Comparison of ENCODE assay signal across 13 mouse cellular contexts in genomic region chr11:120296305-120297144, GRCm38 (mm10). TPM values are rescaled to one million over a fixed set of nuclear protein-coding genes. Genes with fewer than 3 reads are reported as not detected.
DNase-seq lines count a peak whose midpoint lies in the region; ATAC-seq and TF ChIP-seq lines count a peak whose summit lies in the region.
"Had no signal": no experiment of that assay in that cellular context is flagged by ENCODE, and none has a peak within 500 bp of the region (broad histone marks: within the 10 kb centered on the region; RNA-seq: fewer than 3 reads in every experiment).

No protein-coding gene starts in this region.

- DNase-seq in kidney, postnatal 14 days: no peak
- peak; percentile 39 for DNase-seq in forebrain, embryonic 14.5 days (ENCODE audit: low spot score)
- no peak for DNase-seq in natural killer cell, adult 2 months (ENCODE audit: low spot score in 2 of 2)
- DNase-seq in urinary bladder, postnatal 25 days (ENCODE audit: low spot score): no peak
- DNase-seq: adrenal gland, postnatal 10 days; cerebellum, adult 9-11 months; kidney, adult 11 months; right cerebral cortex, postnatal 4 days had no signal

- peaks cover 57% of the 10 kb centered on the region for H3K4me1 ChIP-seq in kidney, embryonic 15.5 days
- no peaks in the 10 kb centered on the region for H3K4me1 ChIP-seq in cortical plate, adult 2 months (ENCODE audit: control insufficient read depth, insufficient read depth, low read length)
- peaks cover 16% of the 10 kb centered on the region; the same call in 1 of the 2 replicates for H3K4me1 ChIP-seq in forebrain, embryonic 14.5 days (ENCODE audit: control insufficient read depth, insufficient read depth, low read length)
- peaks cover 53% of the 10 kb centered on the region for H3K4me1 ChIP-seq in midbrain, embryonic 12.5 days

- no peaks in the 10 kb centered on the region for H3K9me3 ChIP-seq in kidney, embryonic 15.5 days (replicated peaks)
- H3K9me3 ChIP-seq in forebrain, embryonic 14.5 days (replicated peaks; ENCODE audit: control insufficient read depth, low read length): no peaks in the 10 kb centered on the region
- H3K9me3 ChIP-seq in midbrain, embryonic 12.5 days: no peaks in the 10 kb centered on the region
- H3K9me3 ChIP-seq: megakaryocyte, embryonic 14.5 days had no signal

- TF ChIP-seq CTCF in cortical plate, adult 2 months (IDR thresholded peaks at IDR 0.05; ENCODE audit: extremely low read depth, insufficient read depth, low read length): no peak

- no peak overlapping the region for H3K4me2 ChIP-seq in kidney, embryonic 15.5 days
- H3K4me2 ChIP-seq in forebrain, embryonic 14.5 days (ENCODE audit: low read length): no peak overlapping the region
- H3K4me2 ChIP-seq in midbrain, embryonic 12.5 days (replicated peaks): no peak overlapping the region

- H3K27me3 ChIP-seq in kidney, embryonic 15.5 days: no peaks in the 10 kb centered on the region
- no peaks in the 10 kb centered on the region for H3K27me3 ChIP-seq in forebrain, embryonic 14.5 days (replicated peaks; ENCODE audit: control insufficient read depth, insufficient read depth, low read length)
- no peaks in the 10 kb centered on the region for H3K27me3 ChIP-seq in midbrain, embryonic 12.5 days

- H3K4me3 ChIP-seq in kidney, embryonic 15.5 days (replicated peaks): no peak overlapping the region
- no peak overlapping the region for H3K4me3 ChIP-seq in cortical plate, adult 2 months (ENCODE audit: insufficient read depth, low read length)
- no peak overlapping the region for H3K4me3 ChIP-seq in forebrain, embryonic 14.5 days (ENCODE audit: low read depth, low read length)
- no peak overlapping the region for H3K4me3 ChIP-seq in midbrain, embryonic 12.5 days
- H3K4me3 ChIP-seq: megakaryocyte, embryonic 14.5 days had no signal

- no peak overlapping the region for H3K9ac ChIP-seq in kidney, embryonic 15.5 days
- H3K9ac ChIP-seq in forebrain, embryonic 14.5 days (ENCODE audit: low read length): no peak overlapping the region
- H3K9ac ChIP-seq in midbrain, embryonic 12.5 days (replicated peaks): peak overlapping the region; percentile 28; the same call in 1 of the 2 replicates

- ATAC-seq in kidney, embryonic 15.5 days (replicated peaks; ENCODE audit: low FRiP score): 0 out of 2 replicates have a peak, but pooled peaks have one; percentile 27
- ATAC-seq in forebrain, embryonic 14.5 days: no peak
- ATAC-seq in midbrain, embryonic 12.5 days (ENCODE audit: low FRiP score, low read depth): peak; percentile 60
- ATAC-seq in megakaryocyte, adult 5-6 weeks (ENCODE audit: poor library complexity, severe bottlenecking): no peak

- 0 out of 2 replicates have a peak overlapping the region, but pooled peaks have one; percentile 8 for H3K27ac ChIP-seq in kidney, embryonic 15.5 days
- H3K27ac ChIP-seq in cortical plate, adult 2 months (ENCODE audit: insufficient read depth, low read length): 0 out of 2 replicates have a peak overlapping the region, but pooled peaks have one; percentile 41
- H3K27ac ChIP-seq in forebrain, embryonic 14.5 days (ENCODE audit: low read depth, low read length): no peak overlapping the region; the same call in 1 of the 2 replicates
- peak overlapping the region; percentile 26; the same call in 1 of the 2 replicates for H3K27ac ChIP-seq in midbrain, embryonic 12.5 days (replicated peaks)

- no peaks in the 10 kb centered on the region for H3K36me3 ChIP-seq in kidney, embryonic 15.5 days
- H3K36me3 ChIP-seq in forebrain, embryonic 14.5 days (ENCODE audit: control insufficient read depth, insufficient read depth, low read length): peaks cover 3% of the 10 kb centered on the region; the same call in 1 of the 2 replicates
- H3K36me3 ChIP-seq in midbrain, embryonic 12.5 days: peaks cover 9% of the 10 kb centered on the region; the same call in 1 of the 2 replicates

- TF ChIP-seq POLR2A in cortical plate, adult 2 months (IDR thresholded peaks at IDR 0.05; ENCODE audit: extremely low read depth, insufficient read depth, low read length): no peak

- 21% methylated on average over 13 of the region's 13 CpGs for WGBS in kidney, embryonic 15.5 days
- WGBS in forebrain, embryonic 14.5 days: 59% methylated on average over 13 of the region's 13 CpGs
- WGBS in midbrain, embryonic 12.5 days: 47% methylated on average over 13 of the region's 13 CpGs

RNA-seq across cellular contexts. Expression of gene Actg1, which starts 51.8 kb away (rescaled TPM):
- 2,367 and 2,520 TPM in 2 replicates for polyA plus RNA-seq in kidney, embryonic 15.5 days (2015; fragmentation: Nextera tagmentation; extraction: Ambion mirVana)
- 1,064 and 1,106 TPM in 2 replicates for polyA plus RNA-seq in cortical plate, adult 2 months (2012; rRNA removed)
- polyA plus RNA-seq in forebrain, embryonic 14.5 days (2014; fragmentation: Nextera tagmentation; extraction: Ambion mirVana): 3,852 and 3,863 TPM in 2 replicates
- polyA plus RNA-seq in midbrain, embryonic 12.5 days (2016; fragmentation: Nextera tagmentation; extraction: Ambion mirVana): 3,175 and 3,231 TPM in 2 replicates
- 4,212 and 4,544 TPM in 2 replicates for total RNA-seq in megakaryocyte, adult 5-6 weeks (2015)
- total RNA-seq in megakaryocyte, adult 5-6 weeks (2017): 2,305 and 2,430 TPM in 2 replicates

Comparison
In these comparisons a context has a peak if more than half of its experiments do, and no peak if none do; other contexts are left out.
1. ATAC-seq: peak in kidney, embryonic 15.5 days (single experiment) and midbrain, embryonic 12.5 days (single experiment); none in forebrain, embryonic 14.5 days (single experiment) and megakaryocyte, adult 5-6 weeks (single experiment).